Mouse (Mus musculus): ENCODE data around the gene Bcl6.

The Bcl6 gene

DNA sequence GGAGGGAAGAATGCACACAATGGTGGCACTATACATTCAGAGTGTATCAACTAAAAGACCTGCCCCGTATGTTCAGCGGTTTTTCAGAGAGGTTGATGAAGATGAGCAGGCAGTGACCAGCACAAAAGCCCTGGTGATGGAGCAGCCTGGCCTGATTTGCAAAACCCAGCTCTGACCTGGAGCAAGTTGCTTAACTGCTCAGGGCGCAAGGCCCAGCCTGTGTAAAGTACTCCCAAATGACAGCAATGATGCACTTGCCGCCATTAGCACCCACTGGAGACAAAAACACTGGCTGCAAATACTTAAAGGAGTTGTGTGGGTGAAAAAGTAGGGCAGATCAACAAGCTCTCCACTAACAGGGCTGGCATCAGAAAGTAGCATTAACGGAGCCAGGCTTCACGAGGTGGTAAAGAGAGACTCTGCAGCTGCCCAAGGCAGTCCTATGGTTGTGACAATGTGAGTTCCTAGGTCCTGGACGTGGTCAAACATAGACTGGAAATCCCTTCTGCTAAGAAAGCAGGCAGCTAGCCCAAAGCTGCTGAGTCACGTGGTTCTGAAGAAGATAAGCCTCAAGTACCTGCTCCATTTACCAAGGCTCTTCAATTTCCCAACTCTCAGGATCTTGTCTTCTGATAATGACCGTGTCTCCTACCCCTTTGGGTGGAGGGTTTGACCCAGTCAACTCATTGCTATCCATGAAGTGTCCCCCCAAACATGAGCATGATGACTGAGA is 14.9 kb downstream of the Bcl6 start:
- no peak for DNase-seq (ENCODE audit: low read depth, low spot score)

DNA sequence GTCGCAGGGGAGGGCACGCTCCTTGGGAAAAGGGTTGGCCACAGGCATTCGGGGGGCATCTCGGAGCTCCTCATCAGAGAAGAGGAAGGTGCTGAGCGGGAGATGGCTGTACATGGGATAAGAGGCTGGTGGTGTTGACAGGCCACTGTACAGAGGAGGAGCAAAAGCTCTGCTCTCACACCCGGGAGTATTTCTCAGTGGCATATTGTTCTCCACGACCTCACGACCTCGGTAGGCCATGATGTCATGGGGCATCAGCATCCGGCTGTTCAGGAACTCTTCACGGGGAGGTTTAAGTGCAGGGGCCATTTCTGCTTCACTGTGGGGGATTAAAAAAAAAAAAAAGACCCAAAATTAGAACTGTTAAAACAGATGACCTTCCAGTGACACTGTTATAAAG is 15.8 kb downstream of the Bcl6 start:
- DNase-seq (ENCODE audit: low read depth, low spot score), result no peak

DNA sequence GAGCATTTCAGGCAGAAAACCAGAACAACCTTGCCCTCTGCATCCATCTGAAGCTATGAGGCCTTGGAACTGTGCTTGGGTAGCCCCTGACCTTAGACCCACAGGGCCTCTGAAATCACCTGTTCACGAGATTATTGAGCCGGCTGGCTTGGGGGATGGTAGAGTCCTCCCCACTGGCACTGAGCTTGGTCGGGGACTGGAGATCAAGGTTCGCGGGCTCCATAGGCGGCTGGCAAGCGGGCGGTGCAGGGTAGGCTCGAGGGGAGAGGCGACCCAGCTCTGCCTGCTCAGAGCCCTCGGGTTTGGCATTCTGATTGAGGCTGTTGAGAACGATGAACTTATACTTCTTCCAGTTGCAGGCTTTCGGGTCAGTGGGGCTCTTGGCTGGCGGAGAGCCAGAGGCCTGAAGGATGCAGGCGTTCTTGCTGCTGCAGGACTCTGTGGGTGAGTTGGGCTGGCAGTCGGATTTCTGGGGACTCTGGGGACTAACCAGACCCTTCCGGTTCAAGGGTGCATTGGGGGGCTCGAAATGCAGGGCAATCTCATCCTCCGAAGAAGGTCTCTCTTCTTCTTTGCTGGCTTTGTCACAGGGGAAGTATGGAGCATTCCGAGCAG is 16.4 kb downstream of the Bcl6 start:
- no peak for DNase-seq (ENCODE audit: low read depth, low spot score)

DNA sequence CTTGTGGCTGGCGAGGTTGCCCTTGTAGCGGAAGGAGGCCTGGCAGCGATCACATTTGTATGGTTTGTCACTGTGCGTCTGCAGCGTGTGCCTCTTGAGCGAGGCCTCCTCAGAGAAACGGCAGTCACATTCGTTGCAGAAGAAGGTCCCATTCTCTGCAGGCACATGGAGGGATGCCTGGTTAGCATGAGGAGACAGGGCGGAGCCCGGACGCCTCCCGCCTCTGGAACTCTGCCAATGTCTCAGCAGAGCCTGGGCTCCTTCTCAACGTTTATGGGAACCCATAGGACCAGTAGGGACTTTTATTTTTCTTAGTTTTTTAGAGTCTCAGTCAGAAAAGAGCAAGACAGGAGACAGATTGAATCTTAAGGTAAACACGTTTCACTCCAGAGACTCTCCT is 18.7 kb downstream of the Bcl6 start:
- peak; percentile 39 for DNase-seq (ENCODE audit: low read depth, low spot score)

DNA sequence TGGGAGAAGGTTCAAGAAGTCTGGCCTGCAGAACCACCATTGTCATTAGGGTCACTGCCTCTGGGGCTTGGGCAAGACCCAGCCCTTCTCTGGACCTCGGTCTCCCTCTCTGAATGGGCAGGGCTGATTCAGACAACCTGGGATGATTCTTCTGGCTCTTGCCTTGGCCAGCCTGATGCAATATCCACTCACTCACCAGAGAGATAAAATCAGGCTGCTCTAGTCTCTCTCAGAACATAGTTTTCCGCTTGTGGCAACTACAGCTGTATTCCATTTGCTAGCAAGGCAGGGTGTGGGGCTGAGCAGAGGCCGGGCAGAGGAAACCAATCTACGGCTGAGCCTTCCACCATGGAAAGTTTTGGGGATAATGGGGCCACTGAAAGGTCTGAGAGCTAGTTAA is 19.8 kb downstream of the Bcl6 start:
- no peak for DNase-seq (ENCODE audit: low read depth, low spot score)

DNA sequence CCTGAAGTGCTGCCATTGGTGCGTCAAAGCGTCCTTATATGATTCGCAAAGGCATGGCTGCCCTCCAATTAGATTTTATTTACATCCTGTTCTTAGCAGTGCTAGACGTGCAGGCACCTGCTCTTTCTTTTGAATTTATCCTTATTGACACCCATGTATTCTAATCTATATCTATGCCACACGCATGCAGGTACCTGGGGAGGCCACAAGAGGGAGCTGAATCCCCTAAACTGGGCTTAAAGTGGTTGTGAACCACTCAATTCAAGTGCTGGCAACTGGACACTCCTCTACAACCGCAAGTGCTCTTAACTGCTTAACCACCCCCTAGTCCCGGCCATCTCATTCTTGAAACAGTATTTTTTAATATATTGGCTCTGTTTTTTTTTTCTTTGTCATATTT is 21.4 kb downstream of the Bcl6 start:
- DNase-seq (ENCODE audit: low read depth, low spot score), result peak; percentile 33

DNA sequence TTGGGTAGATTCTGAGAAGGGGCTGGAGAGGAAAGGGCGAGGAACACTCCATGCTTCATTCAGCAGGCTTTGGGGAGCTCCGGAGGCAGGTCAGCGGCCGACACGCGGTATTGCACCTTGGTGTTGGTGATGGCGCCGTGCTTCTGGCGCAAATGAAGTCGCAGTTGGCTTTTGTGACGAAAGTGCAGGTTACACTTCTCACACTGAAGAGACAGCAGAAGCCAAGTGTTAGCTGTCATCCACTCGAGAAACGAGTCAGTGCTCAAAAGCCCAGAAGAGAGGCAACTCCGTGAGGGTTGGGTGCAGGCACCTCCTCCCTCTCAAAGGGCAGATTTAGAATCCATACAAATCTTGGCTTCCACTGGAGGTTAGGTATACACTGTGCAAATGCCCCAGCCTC is 22.6 kb downstream of the Bcl6 start:
- DNase-seq (ENCODE audit: low read depth, low spot score), result no peak

DNA sequence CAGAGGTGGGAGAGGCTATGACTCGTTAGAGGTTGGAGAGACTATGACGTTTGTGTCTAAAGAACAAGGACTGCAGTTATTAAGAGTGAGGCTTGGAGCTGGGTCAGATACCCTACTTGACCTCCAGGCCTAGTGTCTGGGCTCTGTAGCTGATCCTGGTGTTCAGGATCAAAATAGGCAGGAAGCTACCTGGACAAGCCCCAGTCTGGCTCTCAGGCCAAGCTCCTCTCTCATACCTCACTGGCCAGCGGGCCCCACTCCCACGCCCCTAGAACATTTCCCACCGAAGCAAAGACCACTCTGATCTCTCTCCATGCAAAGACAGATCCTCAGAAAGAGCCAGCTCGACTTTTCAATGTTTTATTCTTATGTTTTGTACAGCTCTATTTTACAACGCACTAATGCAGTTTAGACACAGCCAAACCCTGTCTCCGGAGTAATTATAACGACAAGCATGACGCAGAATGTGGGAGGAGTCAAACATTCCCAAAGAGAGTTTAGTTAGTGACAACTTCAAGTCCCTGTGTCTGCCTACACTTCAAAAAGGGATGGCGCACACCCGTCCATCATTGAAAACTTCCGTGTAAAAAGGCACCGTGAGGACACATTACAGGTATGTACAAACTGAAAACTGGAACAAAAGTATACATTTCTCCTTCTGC is 23.8 kb downstream of the Bcl6 start:
- no peak for DNase-seq (ENCODE audit: low read depth, low spot score)

DNA sequence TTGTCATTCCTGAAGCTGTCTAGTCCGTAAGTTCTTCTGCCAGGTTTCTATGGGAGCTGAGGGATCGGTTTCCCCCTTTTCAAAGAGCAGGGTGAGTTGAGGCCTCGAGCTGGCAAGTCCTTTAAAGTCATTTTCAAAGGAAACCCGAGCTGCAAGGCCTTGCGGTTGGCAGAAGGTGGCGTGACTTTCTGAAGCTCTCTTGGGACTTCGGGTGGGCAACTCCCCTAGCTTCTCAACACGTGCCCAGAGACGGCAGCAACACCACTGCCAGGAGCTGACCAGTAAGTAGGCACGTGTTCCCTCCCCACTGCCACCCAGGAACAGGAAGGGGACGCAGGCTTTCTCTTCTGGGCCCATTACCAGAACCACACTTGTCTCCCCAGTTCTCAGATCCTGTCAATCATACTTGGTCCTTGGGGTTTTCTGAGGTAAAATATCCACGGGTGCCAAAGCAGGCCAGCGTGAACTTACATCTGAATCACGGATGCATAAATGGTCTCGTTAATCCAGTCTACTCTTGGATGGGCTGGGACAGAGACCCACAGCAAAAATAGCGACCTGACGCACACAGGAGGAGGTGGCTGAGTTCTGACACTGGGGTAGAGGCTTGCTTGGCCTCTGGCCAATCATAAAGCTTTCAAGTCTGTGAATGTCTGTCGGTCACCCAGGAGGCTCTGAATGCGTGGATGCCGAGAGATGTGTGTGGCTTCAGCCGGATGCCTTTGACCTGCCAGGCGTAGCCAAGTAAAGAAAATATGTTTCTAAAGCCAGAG is 24.6 kb downstream of the Bcl6 start:
- peak; percentile 22 for DNase-seq (ENCODE audit: low read depth, low spot score)

DNA sequence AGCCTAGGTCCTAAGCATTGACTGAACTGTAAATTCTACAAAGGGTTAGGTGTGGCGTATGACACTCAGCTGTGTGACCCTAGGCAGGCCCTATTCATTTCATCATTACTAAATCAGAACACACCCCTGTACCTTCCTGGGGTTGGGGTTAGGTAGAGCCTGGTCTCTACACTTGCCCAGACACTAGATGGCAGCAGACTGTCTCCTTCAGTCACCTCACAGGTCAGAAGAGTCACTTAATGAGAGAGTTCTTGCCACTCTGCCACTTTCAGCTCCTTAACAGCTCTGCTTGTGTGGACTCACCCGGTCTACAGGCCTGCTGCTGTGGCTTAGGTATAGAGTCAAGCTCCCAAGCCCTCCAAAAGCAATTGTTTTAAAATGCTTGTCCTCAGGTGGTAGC is 26.3 kb downstream of the Bcl6 start:
- peak; percentile 40 for DNase-seq (ENCODE audit: low read depth, low spot score)

DNA sequence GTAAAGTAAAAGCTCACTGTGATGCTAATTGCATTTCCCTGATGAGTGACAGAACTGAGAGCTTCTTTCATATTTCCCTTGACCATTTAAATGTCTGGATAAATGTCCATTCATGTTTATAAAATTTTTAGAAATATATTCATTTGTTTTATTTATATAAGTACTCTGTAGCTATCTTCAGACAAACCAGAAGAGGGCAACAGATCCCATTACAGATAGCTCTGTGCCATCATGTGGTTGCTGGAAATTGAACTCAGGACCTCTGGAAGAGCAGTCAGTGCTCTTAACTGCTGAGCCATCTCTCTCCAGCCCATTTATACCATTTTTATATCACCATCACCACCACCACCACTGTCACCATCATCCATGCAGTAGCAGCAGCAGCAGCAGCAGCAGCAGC is 29.7 kb downstream of the Bcl6 start:
- DNase-seq (ENCODE audit: low read depth, low spot score), result no peak

DNA sequence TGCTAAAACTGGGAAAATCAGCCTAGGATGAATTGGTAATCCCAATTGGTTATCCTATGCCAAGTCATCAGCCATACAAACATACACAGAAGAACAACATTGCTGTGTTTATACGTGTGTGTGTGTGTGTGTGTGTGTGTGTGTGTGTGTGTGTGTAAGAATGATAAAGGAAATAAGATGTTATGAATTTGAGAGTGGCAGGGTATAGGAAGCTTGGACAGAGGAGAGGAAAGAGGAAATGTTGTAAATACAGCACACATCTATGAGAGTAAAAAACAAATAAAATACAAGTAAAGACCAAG is 34.7 kb downstream of the Bcl6 start:
- no peak for DNase-seq (ENCODE audit: low read depth, low spot score)

DNA sequence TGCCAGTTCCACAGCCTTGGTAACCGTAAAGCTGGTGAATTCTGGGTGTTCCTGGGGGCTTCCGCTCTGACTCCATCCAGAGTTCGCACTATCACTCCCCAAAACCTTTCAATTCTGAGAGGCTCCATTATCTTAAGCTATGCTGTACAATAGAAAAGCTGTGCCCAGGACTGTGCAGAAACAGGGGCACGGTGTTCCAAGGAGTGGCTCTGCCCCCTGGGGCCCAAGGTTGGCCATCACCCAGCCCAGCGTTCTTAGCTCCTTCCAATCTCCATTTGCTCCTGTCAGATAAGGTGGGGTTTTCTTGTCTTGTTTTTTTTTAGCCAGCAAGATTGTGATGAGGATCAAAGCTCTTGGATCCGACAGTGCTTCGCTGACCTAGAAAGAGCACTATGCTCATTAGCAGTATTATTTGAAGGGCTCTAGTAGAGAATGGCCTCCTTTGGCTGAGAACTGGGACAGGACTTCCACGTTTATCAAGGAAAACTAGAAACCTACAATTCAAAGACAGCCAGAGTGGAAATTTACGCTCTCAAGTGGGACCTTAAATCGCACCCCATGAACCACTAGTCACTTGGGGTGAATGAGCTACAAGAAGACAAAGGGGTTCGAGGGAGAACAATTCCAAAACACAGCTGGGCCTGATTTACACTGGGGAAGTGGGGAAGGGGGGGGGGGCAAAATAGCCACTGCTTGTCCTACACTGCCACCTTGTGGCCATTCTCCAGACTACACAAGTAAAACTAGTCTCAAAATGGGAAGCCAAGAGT is 35.3 kb downstream of the Bcl6 start:
- DNase-seq (ENCODE audit: low read depth, low spot score), result peak; percentile 72

DNA sequence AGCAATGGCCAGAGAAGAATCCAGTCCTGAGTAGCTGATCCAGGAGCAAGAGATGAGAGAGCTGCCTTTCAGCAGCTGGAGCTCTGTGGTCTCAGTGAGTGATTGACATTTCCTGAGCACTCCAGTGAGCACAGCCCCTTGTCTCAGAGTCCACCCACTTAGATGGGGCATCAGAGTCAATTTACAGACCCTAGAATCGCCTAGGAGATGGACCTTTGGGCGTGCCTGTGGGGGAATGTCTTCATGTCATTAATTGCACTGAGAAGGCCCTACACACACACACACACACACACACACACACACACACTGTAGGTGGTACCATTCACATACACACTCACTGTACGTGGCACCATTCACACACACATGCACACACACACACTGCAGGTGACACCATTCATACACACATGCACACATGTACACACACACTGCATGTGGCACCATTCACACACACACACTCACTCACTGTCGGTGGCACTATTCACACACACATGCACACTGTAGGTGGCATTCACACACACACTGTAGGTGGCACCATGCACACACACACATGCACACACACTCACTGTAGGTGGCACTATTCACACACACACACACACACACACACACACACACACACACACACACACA is 36.4 kb downstream of the Bcl6 start:
- no peak for DNase-seq (ENCODE audit: low read depth, low spot score)

DNA sequence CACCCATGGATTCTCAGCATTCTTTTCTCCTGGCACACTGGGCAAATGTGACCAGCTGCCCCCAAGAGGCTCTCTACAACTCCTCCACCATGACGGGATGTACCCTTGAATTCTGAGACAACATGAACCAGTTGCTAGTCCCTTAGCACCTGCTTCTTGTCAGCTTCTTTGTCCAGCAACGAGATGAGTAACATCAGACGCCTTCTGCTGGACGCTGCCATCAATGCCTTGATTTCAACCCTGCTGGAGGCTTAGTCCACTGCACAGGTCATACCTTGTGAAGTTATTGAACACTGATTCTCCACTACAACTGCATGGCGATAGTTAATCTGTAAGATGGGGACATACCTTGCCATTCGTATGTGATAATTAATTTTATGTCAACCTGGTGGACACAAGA is 41.0 kb downstream of the Bcl6 start:
- no peak for DNase-seq (ENCODE audit: low read depth, low spot score)

DNA sequence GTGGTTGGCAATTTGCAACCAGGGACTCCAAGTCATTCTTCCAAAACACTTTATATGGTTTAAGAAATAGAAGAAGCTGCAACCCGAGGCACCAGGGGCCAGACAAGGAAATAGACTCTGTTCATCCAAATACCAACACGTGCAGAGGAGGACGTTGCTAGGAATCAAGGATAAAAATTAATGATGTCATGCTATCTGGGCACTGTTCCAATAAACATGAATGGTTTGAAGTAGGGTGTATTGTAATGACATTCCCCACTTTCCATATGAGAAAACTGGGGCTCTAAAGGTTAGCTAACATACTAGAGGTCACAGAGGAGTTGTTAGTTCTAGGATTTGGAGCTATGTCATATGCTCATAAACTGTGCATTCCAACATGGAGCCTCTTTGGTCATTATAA is 43.9 kb downstream of the Bcl6 start:
- DNase-seq (ENCODE audit: low read depth, low spot score), result no peak

DNA sequence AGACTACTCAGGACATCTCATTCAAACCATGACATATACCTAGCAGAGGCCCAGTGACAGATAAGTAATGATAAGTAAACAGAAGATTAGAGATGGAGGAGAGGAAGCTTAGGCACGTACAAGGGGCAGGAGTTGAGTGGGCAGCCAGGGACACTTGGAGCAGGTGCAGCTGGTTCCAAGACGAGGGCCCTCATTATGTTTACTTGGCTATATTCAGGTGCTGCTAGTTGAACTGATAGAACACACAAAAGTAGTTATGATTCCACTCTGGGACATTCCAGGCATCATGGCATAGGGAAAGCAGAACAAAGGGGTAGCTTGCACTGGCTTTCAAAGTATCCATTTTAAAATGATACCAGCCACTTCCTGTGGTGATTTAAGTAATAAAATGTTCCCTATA is 54.3 kb downstream of the Bcl6 start:
- no peak for DNase-seq (ENCODE audit: low read depth, low spot score)

DNA sequence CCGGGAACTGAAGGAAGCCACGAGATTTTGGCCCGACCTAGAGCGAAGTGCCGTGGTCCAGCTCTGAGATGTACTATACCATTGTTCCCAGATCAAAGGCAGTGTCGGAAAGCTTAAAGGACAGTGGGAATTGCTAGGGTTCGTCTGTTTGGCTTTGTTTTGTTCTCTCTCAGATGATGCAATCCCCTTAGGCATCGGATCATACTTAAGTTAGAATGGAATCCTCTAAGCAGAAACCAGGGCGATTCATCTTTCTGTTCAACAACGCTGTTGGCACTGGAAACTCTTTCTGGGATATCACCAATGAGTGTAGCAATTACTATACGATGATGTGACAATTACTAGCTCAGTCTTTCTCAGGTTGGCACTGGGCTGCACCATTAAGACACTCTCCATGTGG is 56.4 kb downstream of the Bcl6 start, which contains the start of gene Rtp2:
TSS of gene Rtp2 (minus strand) at position 101 of the 400 bp plus-strand sequence.
- DNase-seq (ENCODE audit: low read depth, low spot score), result no peak

DNA sequence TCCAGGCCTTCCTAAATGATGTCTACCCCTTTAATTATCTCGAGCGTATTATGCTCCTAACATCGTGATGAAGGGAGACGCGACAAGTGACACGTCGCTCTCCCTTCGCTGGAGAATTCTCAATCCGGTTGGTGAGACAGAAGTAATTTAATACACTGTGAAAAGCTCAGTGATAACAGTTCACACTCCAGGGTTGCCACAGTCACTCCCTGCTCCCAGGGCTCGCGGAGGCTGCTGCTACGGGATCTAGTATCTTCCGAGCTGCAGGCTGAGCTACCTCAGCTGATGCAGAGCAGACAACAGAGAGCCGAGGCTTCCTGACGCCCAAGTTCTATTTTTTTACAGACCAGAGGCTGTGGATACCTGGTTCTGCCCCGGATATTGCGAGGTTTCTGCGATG is 57.4 kb downstream of the Bcl6 start:
- DNase-seq (ENCODE audit: low read depth, low spot score), result peak; percentile 13

DNA sequence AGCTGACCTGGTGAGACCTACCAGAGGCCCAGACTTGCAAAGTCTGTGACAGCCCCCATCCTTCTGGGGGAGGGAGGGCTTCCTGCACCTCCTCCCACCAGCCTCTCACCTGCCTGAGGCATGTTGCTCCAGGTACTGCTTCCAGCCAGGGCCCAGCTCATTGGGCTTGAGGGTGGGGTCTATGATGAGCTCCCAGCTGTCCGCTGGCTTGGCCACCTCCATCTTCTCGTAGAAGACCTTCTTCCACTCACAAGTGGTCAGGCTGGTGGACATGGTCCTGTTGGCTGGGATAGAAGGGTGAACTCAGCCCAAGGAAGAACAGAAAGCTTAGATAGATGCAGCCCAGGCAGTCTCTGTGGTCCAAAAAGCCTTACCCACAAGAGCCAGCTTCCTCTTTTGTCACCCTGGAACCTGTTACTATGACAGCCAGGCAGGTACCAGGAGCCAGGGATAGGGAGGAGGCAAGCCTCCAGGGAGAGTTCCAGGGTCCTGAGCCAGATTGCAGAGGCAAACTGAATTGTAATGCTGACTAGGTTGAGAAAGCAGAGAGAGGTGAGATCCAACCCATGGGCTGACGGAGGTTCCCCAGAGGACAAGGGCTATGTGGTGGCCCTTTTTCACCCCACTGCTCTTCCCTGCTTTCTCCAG is 58.1 kb downstream of the Bcl6 start:
- DNase-seq (ENCODE audit: low read depth, low spot score), result no peak
